Mouse (Mus musculus): ENCODE data around the gene Zfp706. TPM values are rescaled to one million over a fixed set of nuclear protein-coding genes. Genes with fewer than 3 reads are reported as not detected.

Zfp706 gene
- polyA plus RNA-seq (2014; fragmentation: Illumina TruSeq; extraction: RNeasy Lipid Tissue Mini Kit (QIAGEN cat#74804); ENCODE audit: low read depth, low replicate concordance) = 129 TPM

GRCm38 (mm10) chr15:37007233-37007958, at the start of gene Zfp706:
Gene Zfp706 (minus strand): TSS chr15:37007773.

